Comparison of ENCODE assay signal across 8 mouse cellular contexts in the genomic region with DNA sequence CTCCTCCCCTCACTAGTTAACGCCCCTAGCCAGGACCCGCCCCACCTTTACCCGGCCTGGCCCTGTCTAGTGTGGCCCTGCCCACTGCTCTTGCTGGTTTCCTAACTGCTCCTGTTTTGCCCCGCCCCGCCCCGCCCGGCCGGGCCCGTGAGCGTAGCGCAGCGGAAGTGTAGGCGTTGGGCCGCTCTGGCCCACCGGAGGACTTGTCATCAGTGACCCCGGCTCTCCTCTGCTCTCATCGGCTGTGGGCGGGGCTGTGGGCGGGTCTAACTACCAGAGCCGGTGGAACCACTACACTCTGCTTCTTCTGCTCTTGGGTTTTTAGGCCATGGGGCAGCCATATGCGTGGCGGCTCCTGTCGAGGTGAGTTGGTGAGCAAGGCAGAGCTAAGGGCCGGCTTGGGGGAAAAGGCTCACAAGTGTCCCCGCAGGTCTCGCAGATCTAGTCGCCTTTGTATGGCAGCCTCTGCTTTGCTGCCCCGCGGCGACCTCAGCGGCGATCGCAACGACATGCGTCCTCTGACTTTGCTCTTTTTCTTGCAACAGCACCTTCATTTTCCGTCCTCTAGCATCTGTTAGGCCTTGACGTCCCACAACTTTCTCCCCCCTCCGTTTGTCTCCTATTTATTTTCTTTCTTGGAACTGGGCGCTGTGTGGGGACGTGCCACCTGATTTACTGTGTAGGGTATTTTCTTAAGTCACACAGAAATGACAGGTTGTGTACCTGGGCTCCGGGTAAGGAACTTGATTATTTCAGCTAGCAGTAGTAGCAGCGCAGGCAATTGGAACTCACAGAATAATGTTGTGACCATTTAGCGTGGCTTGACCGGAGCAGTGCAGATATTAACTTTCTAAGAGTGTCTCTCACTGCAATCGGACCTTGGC. TPM values are rescaled to one million over a fixed set of nuclear protein-coding genes. Genes with fewer than 3 reads are reported as not detected.
DNase-seq lines count a peak whose midpoint lies in the region; ATAC-seq and TF ChIP-seq lines count a peak whose summit lies in the region.

A gene (plus strand): TSS at position 148 of the 884 bp plus-strand sequence.

- no peaks in the 10 kb centered on the region for H3K27me3 ChIP-seq in E14TG2a.4 (ENCODE audit: insufficient read depth, low read length)
- H3K27me3 ChIP-seq in forebrain, embryonic 12.5 days: no peaks in the 10 kb centered on the region
- H3K27me3 ChIP-seq in heart, postnatal 0 days (ENCODE audit: control insufficient read depth, insufficient read depth, low read length): no peaks in the 10 kb centered on the region
- no peaks in the 10 kb centered on the region for H3K27me3 ChIP-seq in liver, embryonic 16.5 days (ENCODE audit: control insufficient read depth, insufficient read depth, low read depth, low read length)
- H3K27me3 ChIP-seq in neural tube, embryonic 13.5 days: no peaks in the 10 kb centered on the region
- no peaks in the 10 kb centered on the region for H3K27me3 ChIP-seq in testis, adult 2 months (ENCODE audit: control insufficient read depth, insufficient read depth, low read length)

- DNase-seq in c-Kit-positive CD71-positive TER-119-positive erythroid progenitor cells, embryonic 14.5 days (ENCODE audit: low spot score): peak; percentile 98
- peak; percentile 99 for DNase-seq in heart, postnatal 0 days (ENCODE audit: low spot score)
- peak; percentile 99 to 100 for DNase-seq in kidney, postnatal 4 days

- peak; percentile 67 for TF ChIP-seq POLR2A in testis, adult 2 months (IDR thresholded peaks at IDR 0.05; ENCODE audit: control insufficient read depth, low read depth, low read length)

- H3K36me3 ChIP-seq in E14TG2a.4 (ENCODE audit: insufficient read depth, low read length): no peaks in the 10 kb centered on the region
- H3K36me3 ChIP-seq in forebrain, embryonic 12.5 days (replicated peaks): no peaks in the 10 kb centered on the region
- no peaks in the 10 kb centered on the region for H3K36me3 ChIP-seq in heart, postnatal 0 days (replicated peaks; ENCODE audit: control insufficient read depth, insufficient read depth, low read length)
- no peaks in the 10 kb centered on the region for H3K36me3 ChIP-seq in liver, embryonic 16.5 days (ENCODE audit: control insufficient read depth, insufficient read depth)
- H3K36me3 ChIP-seq in neural tube, embryonic 13.5 days: no peaks in the 10 kb centered on the region
- no peaks in the 10 kb centered on the region for H3K36me3 ChIP-seq in testis, adult 2 months (ENCODE audit: control insufficient read depth, insufficient read depth, low read length)

- H3K4me3 ChIP-seq in E14TG2a.4 (replicated peaks; ENCODE audit: low read length): peak within 1 kb of the TSS; percentile 82
- H3K4me3 ChIP-seq in forebrain, embryonic 12.5 days (replicated peaks): peak within 1 kb of the TSS; percentile 57
- peak within 1 kb of the TSS; percentile 58 for H3K4me3 ChIP-seq in heart, postnatal 0 days (ENCODE audit: low read depth, low read length)
- peak within 1 kb of the TSS; percentile 75 for H3K4me3 ChIP-seq in liver, embryonic 16.5 days (ENCODE audit: low read depth, low read length)
- peak within 1 kb of the TSS; percentile 62 for H3K4me3 ChIP-seq in neural tube, embryonic 13.5 days
- H3K4me3 ChIP-seq in testis, adult 2 months (ENCODE audit: control insufficient read depth, low read depth, low read length): peak within 1 kb of the TSS; percentile 96

- H3K4me2 ChIP-seq in forebrain, embryonic 12.5 days: peak within 1 kb of the TSS; percentile 73
- H3K4me2 ChIP-seq in heart, postnatal 0 days (ENCODE audit: low read depth, low read length): peak within 1 kb of the TSS; percentile 71
- peak within 1 kb of the TSS; percentile 85 for H3K4me2 ChIP-seq in liver, embryonic 16.5 days (ENCODE audit: low read depth, low read length)
- H3K4me2 ChIP-seq in neural tube, embryonic 13.5 days: peak within 1 kb of the TSS; percentile 72

- no peaks in the 10 kb centered on the region for H3K9me3 ChIP-seq in E14TG2a.4 (ENCODE audit: low read length)
- H3K9me3 ChIP-seq in forebrain, embryonic 12.5 days: no peaks in the 10 kb centered on the region
- no peaks in the 10 kb centered on the region for H3K9me3 ChIP-seq in heart, postnatal 0 days (replicated peaks; ENCODE audit: control insufficient read depth, low read length)
- H3K9me3 ChIP-seq in liver, embryonic 16.5 days (replicated peaks; ENCODE audit: control insufficient read depth, low read length): no peaks in the 10 kb centered on the region
- no peaks in the 10 kb centered on the region for H3K9me3 ChIP-seq in neural tube, embryonic 13.5 days

- H3K9ac ChIP-seq in forebrain, embryonic 12.5 days: peak within 1 kb of the TSS; percentile 63
- peak within 1 kb of the TSS; percentile 73 for H3K9ac ChIP-seq in heart, postnatal 0 days (replicated peaks; ENCODE audit: low read depth, low read length)
- peak within 1 kb of the TSS; percentile 84 for H3K9ac ChIP-seq in liver, embryonic 16.5 days (ENCODE audit: low read depth, low read length)
- H3K9ac ChIP-seq in neural tube, embryonic 13.5 days: peak within 1 kb of the TSS; percentile 79

- H3K4me1 ChIP-seq in E14TG2a.4 (replicated peaks; ENCODE audit: low read depth, low read length): peaks cover 35% of the 10 kb centered on the region
- peaks cover 8% of the 10 kb centered on the region for H3K4me1 ChIP-seq in forebrain, embryonic 12.5 days
- H3K4me1 ChIP-seq in heart, postnatal 0 days (ENCODE audit: control insufficient read depth, insufficient read depth): peaks cover 9% of the 10 kb centered on the region; the same call in 1 of the 2 replicates
- peaks cover 12% of the 10 kb centered on the region for H3K4me1 ChIP-seq in liver, embryonic 16.5 days (ENCODE audit: control insufficient read depth, low read depth, low read length)
- peaks cover 19% of the 10 kb centered on the region for H3K4me1 ChIP-seq in neural tube, embryonic 13.5 days (replicated peaks)
- H3K4me1 ChIP-seq in testis, adult 2 months (ENCODE audit: control insufficient read depth, insufficient read depth, low read length): peaks cover 2% of the 10 kb centered on the region

- WGBS in forebrain, embryonic 12.5 days: 3% methylated on average over 45 of the region's 45 CpGs
- WGBS in heart, postnatal 0 days: 1% methylated on average over 45 of the region's 45 CpGs
- WGBS in liver, embryonic 16.5 days (ENCODE audit: insufficient replicate concordance): under 1% methylated on average over 45 of the region's 45 CpGs
- WGBS in neural tube, embryonic 13.5 days: 2% methylated on average over 45 of the region's 45 CpGs

- peak within 1 kb of the TSS; percentile 61 for H3K27ac ChIP-seq in forebrain, embryonic 12.5 days
- H3K27ac ChIP-seq in heart, postnatal 0 days (ENCODE audit: low read depth): peak within 1 kb of the TSS; percentile 84
- H3K27ac ChIP-seq in liver, embryonic 16.5 days (ENCODE audit: low read length): peak within 1 kb of the TSS; percentile 78
- peak within 1 kb of the TSS; percentile 84 for H3K27ac ChIP-seq in neural tube, embryonic 13.5 days (replicated peaks)
- peak within 1 kb of the TSS; percentile 79 for H3K27ac ChIP-seq in testis, adult 2 months (ENCODE audit: control insufficient read depth, insufficient read depth, low read depth, low read length)

- TF ChIP-seq EP300 in heart, postnatal 0 days (IDR thresholded peaks at IDR 0.05; ENCODE audit: low read depth): peak; percentile 52; the same call in 1 of the 2 replicates

- peak; percentile 100 for ATAC-seq in forebrain, embryonic 12.5 days (ENCODE audit: low FRiP score)
- ATAC-seq in heart, postnatal 0 days (ENCODE audit: insufficient read depth, low read depth): peak; percentile 100
- peak; percentile 100 for ATAC-seq in liver, embryonic 16.5 days (ENCODE audit: low read depth)
- ATAC-seq in neural tube, embryonic 13.5 days (ENCODE audit: low read depth): peak; percentile 100

- TF ChIP-seq CTCF in E14TG2a.4 (conservative IDR thresholded peaks at IDR 0.05; ENCODE audit: low read length): no peak
- TF ChIP-seq CTCF in heart, postnatal 0 days (IDR thresholded peaks at IDR 0.05; ENCODE audit: low read depth): no peak
- TF ChIP-seq CTCF in testis, adult 2 months (IDR thresholded peaks at IDR 0.05; ENCODE audit: control insufficient read depth, insufficient read depth, insufficient replicate concordance, low read depth, low read length): no peak

RNA-seq across cellular contexts. Expression of the gene that starts here (rescaled TPM):
- polyA plus RNA-seq in forebrain, embryonic 12.5 days (2016; fragmentation: Nextera tagmentation; extraction: Ambion mirVana): 22.8 and 23.6 TPM in 2 replicates
- total RNA-seq in heart, postnatal 0 days (2014; rRNA removed; ENCODE audit: low replicate concordance): 56.1 and 66.5 TPM in 2 replicates
- polyA plus RNA-seq in heart, postnatal 0 days (2015; fragmentation: Nextera tagmentation; extraction: Ambion mirVana): 55.3 and 58.5 TPM in 2 replicates
- polyA plus RNA-seq in liver, embryonic 16.5 days (2015; fragmentation: Nextera tagmentation; extraction: Ambion mirVana): 14.8 and 16.7 TPM in 2 replicates
- polyA plus RNA-seq in neural tube, embryonic 13.5 days (2015; fragmentation: Nextera tagmentation; extraction: Ambion mirVana): 34.3 and 34.4 TPM in 2 replicates
- polyA plus RNA-seq in testis, adult 2 months (2012; rRNA removed): 3.6 and 5.0 TPM in 2 replicates

Comparison
In these comparisons a context has a peak if more than half of its experiments do, and no peak if none do; other contexts are left out.
1. Peak in every context shown above with its lines: DNase-seq, ATAC-seq, H3K4me3 ChIP-seq and H3K27ac ChIP-seq.